Mouse (Mus musculus) myocyte (in vitro differentiated cells): ENCODE measurements around the gene Epb41l1. TPM values are rescaled to one million over a fixed set of nuclear protein-coding genes. Genes with fewer than 3 reads are reported as not detected.

Experiments used
- H3K27me3 ChIP-seq: one replicate; pipeline ENCODE4 v1.6.1; 2011; ENCODE audit not compliant: control insufficient read depth, insufficient read depth, insufficient read length
- H3K36me3 ChIP-seq: one replicate; pipeline ENCODE4 v1.6.1; 2011; ENCODE audit not compliant: control insufficient read depth, insufficient read depth
- H3K4me2 ChIP-seq: one replicate; pipeline ENCODE4 v1.6.1; 2011; ENCODE audit warnings: low read depth, control low read depth
- H3K4me3 ChIP-seq: one replicate; pipeline ENCODE4 v1.5.1; 2011; ENCODE audit warnings: mild to moderate bottlenecking, control low read depth, moderate library complexity
- H3K79me2 ChIP-seq: one replicate; pipeline ENCODE4 v1.6.1; 2011; ENCODE audit not compliant: control insufficient read depth, insufficient read depth
- H3ac ChIP-seq: one replicate; pipeline ENCODE4 v1.6.1; 2011; ENCODE audit not compliant: control insufficient read depth, insufficient read length
- CEBPB ChIP-seq: IDR thresholded peaks from 2 replicates; pipeline ENCODE4 v1.6.1; 2011; ENCODE audit warnings: mild to moderate bottlenecking, moderate library complexity; ENCODE audit not compliant: poor library complexity, insufficient read depth, severe bottlenecking
- MAX ChIP-seq: IDR thresholded peaks from one replicate; pipeline ENCODE4 v1.6.1; 2011; ENCODE audit warnings: low read depth, mild to moderate bottlenecking, control low read depth
- MYOD1 ChIP-seq, 3 experiments: IDR thresholded peaks; one replicate each; pipeline ENCODE4 v1.6.1; 2011; ENCODE audit warnings: control low read depth in 2 of 3, low read depth in 2 of 3, mild to moderate bottlenecking in 2 of 3, moderate library complexity in 1 of 3; ENCODE audit not compliant: insufficient read length in 2 of 3, control insufficient read depth in 1 of 3
- MYOG ChIP-seq, 3 experiments: IDR thresholded peaks; one replicate each; pipeline ENCODE4 v1.6.1; 2011; ENCODE audit warnings: control low read depth in 2 of 3, low read depth in 2 of 3, mild to moderate bottlenecking in 2 of 3; ENCODE audit not compliant: insufficient read length in 2 of 3, control insufficient read depth in 1 of 3, insufficient read depth in 1 of 3
- POLR2A ChIP-seq: IDR thresholded peaks from one replicate; pipeline ENCODE4 v1.6.1; 2011; ENCODE audit warnings: low read depth, mild to moderate bottlenecking, control low read depth, moderate library complexity; ENCODE audit not compliant: insufficient read length
- POLR2AphosphoS2 ChIP-seq: IDR thresholded peaks from one replicate; pipeline ENCODE4 v1.6.1; 2011; ENCODE audit warnings: low read depth, control low read depth; ENCODE audit not compliant: insufficient read length
- REST ChIP-seq: IDR thresholded peaks from one replicate; pipeline ENCODE4 v1.6.1; 2011; ENCODE audit warnings: mild to moderate bottlenecking, control low read depth, moderate library complexity; ENCODE audit not compliant: insufficient read depth, insufficient read length
- SRF ChIP-seq: IDR thresholded peaks from one replicate; pipeline ENCODE4 v1.6.1; 2011; ENCODE audit warnings: low read depth; ENCODE audit not compliant: control insufficient read depth, insufficient read length
- TCF12 ChIP-seq: IDR thresholded peaks from one replicate; pipeline ENCODE4 v1.6.1; 2011; ENCODE audit warnings: mild to moderate bottlenecking, control low read depth; ENCODE audit not compliant: poor library complexity, insufficient read depth, severe bottlenecking
- TCF3 ChIP-seq: IDR thresholded peaks from one replicate; pipeline ENCODE4 v1.6.1; 2011; ENCODE audit warnings: low read depth, control low read depth; ENCODE audit not compliant: insufficient read length
- USF1 ChIP-seq: IDR thresholded peaks from one replicate; pipeline ENCODE4 v1.6.1; 2011; ENCODE audit warnings: low read depth, mild to moderate bottlenecking, control low read depth, moderate library complexity
- polyA plus RNA-seq: library from polyadenylated mRNA; unstranded; fragments of >200 nt; fragmentation: generic; extraction: Trizol; gene quantifications from one replicate; pipeline ENCODE4 v1.2.1, GENCODE M21; 2012; ENCODE audit warnings: missing spikeins

Epb41l1 gene
- polyA plus RNA-seq, 1 experiment, result 16.9 TPM

DNA sequence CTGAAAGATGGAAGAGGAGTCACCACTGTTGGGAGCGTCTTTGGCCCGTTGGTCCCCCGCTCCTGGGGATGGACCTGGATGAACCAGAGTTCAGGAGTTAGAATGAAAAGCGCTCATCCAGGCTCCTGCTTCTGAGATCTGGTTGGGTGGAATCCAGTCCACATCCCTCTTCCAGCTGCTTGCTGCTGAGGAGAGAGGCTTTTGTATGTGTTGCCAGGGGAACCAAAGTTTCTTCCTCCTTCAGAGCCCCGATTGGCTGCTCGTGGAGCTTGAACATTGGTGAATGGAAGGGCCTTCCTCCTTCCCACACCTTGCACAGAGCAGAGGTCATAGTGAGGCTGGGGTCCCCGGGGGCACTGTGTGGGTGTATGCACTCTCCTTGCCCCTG lies 31.4 kb downstream of the Epb41l1 start:
- no peak overlapping the region for H3K4me2 ChIP-seq

GRCm38 (mm10) chr2:156453822-156454221 lies 33.1 kb downstream of the Epb41l1 start:
- H3K27me3 ChIP-seq, result no peaks in the 10 kb centered on the region
- H3K4me2 ChIP-seq, result peak overlapping the region; percentile 51
- no peaks in the 10 kb centered on the region for H3K79me2 ChIP-seq
- H3K4me3 ChIP-seq, result no peak overlapping the region
- H3ac ChIP-seq, result no peak overlapping the region
- H3K36me3 ChIP-seq, result no peaks in the 10 kb centered on the region
- TF ChIP-seq TCF3, result peak; percentile 10
- no peak for TF ChIP-seq TCF12
- peak in 2 of 3 experiments; percentile 18 to 36 for TF ChIP-seq MYOG (IDR thresholded peaks at IDR 0.05; ENCODE audit: control insufficient read depth in 1 of 3, insufficient read depth in 1 of 3, insufficient read length in 2 of 3, low read depth in 2 of 3)
- TF ChIP-seq MYOD1 (IDR thresholded peaks at IDR 0.05; ENCODE audit: control insufficient read depth in 1 of 3, insufficient read length in 2 of 3, low read depth in 2 of 3), result peak in 2 of 3 experiments; percentile 81 to 82
- no peak for TF ChIP-seq REST
- no peak for TF ChIP-seq USF1

More for the DNA sequence above, 31.4 kb downstream of the Epb41l1 start:
- H3K79me2 ChIP-seq, result no peaks in the 10 kb centered on the region
- no peak overlapping the region for H3K4me3 ChIP-seq
- no peak for TF ChIP-seq SRF
- TF ChIP-seq MYOD1 (IDR thresholded peaks at IDR 0.05; ENCODE audit: control insufficient read depth in 1 of 3, insufficient read length in 2 of 3, low read depth in 2 of 3), result no peak
- TF ChIP-seq POLR2AphosphoS2, result no peak
- no peak for TF ChIP-seq CEBPB
- no peak for TF ChIP-seq MAX
- no peak for TF ChIP-seq MYOG (IDR thresholded peaks at IDR 0.05; ENCODE audit: control insufficient read depth in 1 of 3, insufficient read depth in 1 of 3, insufficient read length in 2 of 3, low read depth in 2 of 3)
- no peak for TF ChIP-seq POLR2A
- no peak for TF ChIP-seq TCF12
- no peak for TF ChIP-seq TCF3
- no peak for TF ChIP-seq REST
- no peak for TF ChIP-seq USF1
- H3ac ChIP-seq, result no peak overlapping the region
- no peaks in the 10 kb centered on the region for H3K36me3 ChIP-seq
- H3K27me3 ChIP-seq, result no peaks in the 10 kb centered on the region

- Histone ChIP-seq H3K4me2 (peak overlapping the region; percentile 51), H3K4me3 (no peak overlapping the region), H3K79me2 (no peaks in the 10 kb centered on the region), H3ac (no peak overlapping the region), H3K27me3 (no peaks in the 10 kb centered on the region), H3K36me3 (no peaks in the 10 kb centered on the region)
- TF ChIP-seq POLR2AphosphoS2 (no peak), MYOD1 (IDR thresholded peaks at IDR 0.05; ENCODE audit: control insufficient read depth in 1 of 3, insufficient read length in 2 of 3, low read depth in 2 of 3) (peak in 2 of 3 experiments; percentile 28 to 48)
These were observed 34.9 kb downstream of the Epb41l1 start for GRCm38 (mm10) chr2:156455508-156456108.

DNA sequence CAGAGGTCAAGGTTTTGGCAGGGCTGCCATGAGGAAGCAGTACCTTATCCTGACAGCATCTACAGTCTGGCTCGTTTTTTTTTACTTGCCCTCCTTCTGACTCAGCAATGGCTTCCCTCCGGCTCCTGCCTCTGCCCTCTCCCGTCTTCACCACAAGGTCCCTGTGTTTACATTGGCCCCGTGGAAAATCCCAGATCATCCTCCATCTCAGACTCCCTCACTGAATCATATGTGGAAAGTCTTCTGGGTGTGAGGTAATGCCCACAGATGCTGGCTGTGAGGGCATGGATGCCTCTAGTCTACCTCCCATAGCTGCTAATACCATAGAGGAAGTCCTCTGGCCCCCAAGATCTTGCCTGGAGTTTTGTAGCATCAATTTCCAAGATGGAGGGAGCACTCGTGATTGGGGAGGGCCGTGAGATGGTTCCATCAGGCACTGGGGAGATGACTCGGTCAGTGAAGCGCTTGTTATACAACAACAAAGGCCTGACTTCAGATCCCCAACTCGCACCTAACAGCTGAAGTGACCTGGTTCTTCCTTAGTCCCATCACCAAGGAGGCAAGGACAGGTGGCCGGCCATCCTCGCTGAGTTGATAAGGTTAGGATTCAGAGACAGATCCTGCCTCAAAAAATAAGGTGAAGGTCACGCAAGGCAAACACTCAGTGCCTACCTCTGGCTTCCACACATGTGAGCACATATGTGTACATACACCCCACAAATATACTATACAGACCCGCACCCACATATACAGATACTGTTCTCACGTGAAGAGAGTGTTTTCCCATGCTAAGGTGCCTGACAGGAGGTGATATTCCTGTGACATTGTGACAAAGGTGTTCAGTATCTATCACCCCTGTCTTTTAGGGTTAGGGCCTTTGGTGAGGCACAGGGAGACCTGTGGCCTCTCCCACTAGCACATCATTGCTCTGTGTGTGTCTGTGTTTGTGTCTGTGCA lies 36.0 kb downstream of the Epb41l1 start:
- H3ac ChIP-seq, result no peak overlapping the region
- H3K4me2 ChIP-seq, result no peak overlapping the region
- H3K79me2 ChIP-seq, result no peaks in the 10 kb centered on the region
- no peaks in the 10 kb centered on the region for H3K36me3 ChIP-seq
- TF ChIP-seq SRF, result no peak
- no peak for TF ChIP-seq TCF3
- TF ChIP-seq CEBPB, result no peak
- H3K27me3 ChIP-seq, result no peaks in the 10 kb centered on the region
- no peak overlapping the region for H3K4me3 ChIP-seq

DNA sequence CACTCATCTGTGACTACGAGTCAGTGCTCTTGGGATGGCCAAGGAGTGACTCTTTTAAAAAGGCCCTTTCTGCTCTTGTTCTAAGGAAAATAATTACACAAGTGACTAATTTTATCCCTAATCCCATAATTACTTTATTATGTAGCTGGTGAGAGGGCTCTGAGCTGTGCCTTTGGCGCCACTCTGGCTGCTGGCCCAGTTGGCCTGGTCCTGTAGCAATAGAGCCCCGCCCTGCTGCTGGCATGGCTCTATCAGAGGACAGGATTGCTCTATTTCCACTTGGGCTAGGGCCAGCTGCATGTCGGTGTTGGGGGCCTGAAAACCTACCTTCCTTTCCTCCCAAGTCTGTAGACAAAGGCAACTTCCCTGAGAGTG lies 36.6 kb downstream of the Epb41l1 start:
- Histone ChIP-seq H3K27me3 (no peaks in the 10 kb centered on the region), H3K79me2 (no peaks in the 10 kb centered on the region), H3K4me2 (no peak overlapping the region), H3K36me3 (no peaks in the 10 kb centered on the region), H3K4me3 (no peak overlapping the region), H3ac (no peak overlapping the region)
- TF ChIP-seq USF1, result no peak
